12 mouse cellular contexts compared by ENCODE assay signal in genomic region chr3:135327601-135328000, GRCm38 (mm10). TPM values are rescaled to one million over a fixed set of nuclear protein-coding genes. Genes with fewer than 3 reads are reported as not detected.
DNase-seq lines count a peak whose midpoint lies in the region; ATAC-seq and TF ChIP-seq lines count a peak whose summit lies in the region.
"Had no signal": no experiment of that assay in that cellular context is flagged by ENCODE, and none has a peak within 500 bp of the region (broad histone marks: within the 10 kb centered on the region; RNA-seq: fewer than 3 reads in every experiment).

No protein-coding gene starts in this region.

- no peaks in the 10 kb centered on the region for H3K4me1 ChIP-seq in midbrain, postnatal 0 days (ENCODE audit: insufficient read depth, low read length)
- H3K4me1 ChIP-seq in midbrain, embryonic 15.5 days: no peaks in the 10 kb centered on the region
- H3K4me1 ChIP-seq in cortical plate, adult 2 months (ENCODE audit: control insufficient read depth, insufficient read depth, low read length): peaks cover 2% of the 10 kb centered on the region
- H3K4me1 ChIP-seq in heart, embryonic 12.5 days (replicated peaks): no peaks in the 10 kb centered on the region
- H3K4me1 ChIP-seq: limb, embryonic 13.5 days; midbrain, embryonic 12.5 days had no signal

- H3K27ac ChIP-seq in gastrocnemius, adult 2 months: no peak overlapping the region
- no peak overlapping the region for H3K27ac ChIP-seq in midbrain, postnatal 0 days (ENCODE audit: low read depth, low read length)
- H3K27ac ChIP-seq in midbrain, embryonic 15.5 days: no peak overlapping the region
- no peak overlapping the region for H3K27ac ChIP-seq in cortical plate, adult 2 months (ENCODE audit: insufficient read depth, low read length)
- no peak overlapping the region for H3K27ac ChIP-seq in heart, embryonic 12.5 days (ENCODE audit: poor library complexity, severe bottlenecking)
- H3K27ac ChIP-seq: embryonic facial prominence, embryonic 13.5 days; limb, embryonic 13.5 days; midbrain, embryonic 12.5 days had no signal

- TF ChIP-seq CTCF in gastrocnemius, adult 2 months (IDR thresholded peaks at IDR 0.05): peak; percentile 22; the same call in 1 of the 2 replicates
- TF ChIP-seq CTCF in midbrain, postnatal 0 days (IDR thresholded peaks at IDR 0.05): peak; percentile 44
- peak; percentile 29; the same call in 1 of the 2 replicates for TF ChIP-seq CTCF in cortical plate, adult 2 months (IDR thresholded peaks at IDR 0.05; ENCODE audit: extremely low read depth, insufficient read depth, low read length)

- no peak overlapping the region for H3K4me3 ChIP-seq in gastrocnemius, adult 2 months
- H3K4me3 ChIP-seq in midbrain, postnatal 0 days (ENCODE audit: low read depth, low read length): no peak overlapping the region
- no peak overlapping the region for H3K4me3 ChIP-seq in midbrain, embryonic 15.5 days
- no peak overlapping the region for H3K4me3 ChIP-seq in cortical plate, adult 2 months (ENCODE audit: insufficient read depth, low read length)
- no peak overlapping the region for H3K4me3 ChIP-seq in heart, embryonic 12.5 days
- H3K4me3 ChIP-seq: embryonic facial prominence, embryonic 13.5 days; limb, embryonic 13.5 days; midbrain, embryonic 12.5 days had no signal

- intact Hi-C loops in gastrocnemius, adult 2 months (cut with DNase I): loop anchor here (5.0 kb wide), 1 partner anchor 45 kb away; the partner anchor contains the start of gene Bdh2

- H3K27me3 ChIP-seq in midbrain, postnatal 0 days (ENCODE audit: insufficient read depth, low read length): no peaks in the 10 kb centered on the region
- no peaks in the 10 kb centered on the region for H3K27me3 ChIP-seq in midbrain, embryonic 15.5 days (replicated peaks)
- H3K27me3 ChIP-seq in heart, embryonic 12.5 days (replicated peaks): no peaks in the 10 kb centered on the region
- H3K27me3 ChIP-seq: limb, embryonic 13.5 days; midbrain, embryonic 12.5 days had no signal

- no peak overlapping the region for H3K9ac ChIP-seq in midbrain, postnatal 0 days (replicated peaks; ENCODE audit: low read length, poor library complexity, severe bottlenecking)
- H3K9ac ChIP-seq in midbrain, embryonic 15.5 days: no peak overlapping the region
- H3K9ac ChIP-seq in heart, embryonic 12.5 days: no peak overlapping the region
- H3K9ac ChIP-seq: embryonic facial prominence, embryonic 13.5 days; limb, embryonic 13.5 days; midbrain, embryonic 12.5 days had no signal

- DNase-seq in gastrocnemius, adult 2 months: no peak
- DNase-seq in gastrocnemius, postnatal 25 days: no peak
- no peak for DNase-seq in midbrain, postnatal 0 days (ENCODE audit: low spot score)
- no peak for DNase-seq in right cerebral cortex, postnatal 25 days
- no peak for DNase-seq in embryo, embryonic 10.5 days (ENCODE audit: low spot score)

- H3K4me2 ChIP-seq in midbrain, postnatal 0 days (ENCODE audit: low read depth, low read length, poor library complexity, severe bottlenecking): no peak overlapping the region
- no peak overlapping the region for H3K4me2 ChIP-seq in midbrain, embryonic 15.5 days
- H3K4me2 ChIP-seq in heart, embryonic 12.5 days: no peak overlapping the region
- H3K4me2 ChIP-seq: embryonic facial prominence, embryonic 13.5 days; limb, embryonic 13.5 days; midbrain, embryonic 12.5 days had no signal

- WGBS in midbrain, postnatal 0 days: 62% methylated on average over 2 of the region's 2 CpGs
- WGBS in midbrain, embryonic 15.5 days: 60% methylated on average over 2 of the region's 2 CpGs
- 57% methylated on average over 2 of the region's 2 CpGs for WGBS in heart, embryonic 12.5 days

- no peaks in the 10 kb centered on the region for H3K36me3 ChIP-seq in midbrain, postnatal 0 days (ENCODE audit: insufficient read depth, low read length)
- no peaks in the 10 kb centered on the region for H3K36me3 ChIP-seq in midbrain, embryonic 15.5 days (replicated peaks)
- no peaks in the 10 kb centered on the region for H3K36me3 ChIP-seq in heart, embryonic 12.5 days
- H3K36me3 ChIP-seq: embryonic facial prominence, embryonic 13.5 days; limb, embryonic 13.5 days; midbrain, embryonic 12.5 days had no signal

- no peak for ATAC-seq in midbrain, postnatal 0 days (ENCODE audit: low FRiP score)
- ATAC-seq in midbrain, embryonic 15.5 days (replicated peaks): no peak
- ATAC-seq in heart, embryonic 12.5 days (ENCODE audit: insufficient number of reproducible peaks, low FRiP score): no peak

- no peak for TF ChIP-seq POLR2A in cortical plate, adult 2 months (IDR thresholded peaks at IDR 0.05; ENCODE audit: extremely low read depth, insufficient read depth, low read length)

- H3K9me3 ChIP-seq in midbrain, postnatal 0 days (ENCODE audit: low read length): no peaks in the 10 kb centered on the region
- H3K9me3 ChIP-seq in midbrain, embryonic 15.5 days: no peaks in the 10 kb centered on the region
- H3K9me3 ChIP-seq in heart, embryonic 12.5 days (replicated peaks): no peaks in the 10 kb centered on the region
- H3K9me3 ChIP-seq: embryonic facial prominence, embryonic 13.5 days; limb, embryonic 13.5 days; midbrain, embryonic 12.5 days had no signal

RNA-seq across cellular contexts. Expression of gene Slc9b2, which starts 20.1 kb away (rescaled TPM):
- total RNA-seq in gastrocnemius, adult 2 months (2021): under 1 TPM in 1 of 2 experiments, not detected in 1; 0.42 TPM
- total RNA-seq in gastrocnemius, postnatal 25 days (2021): under 1 TPM; 0.18 to 0.43 TPM
- total RNA-seq in midbrain, postnatal 0 days (2014; rRNA removed): 1.8 and 2.1 TPM in 2 replicates
- 2.6 and 2.8 TPM in 2 replicates for polyA plus RNA-seq in midbrain, postnatal 0 days (2015; fragmentation: Nextera tagmentation; extraction: Ambion mirVana)
- 1.4 TPM in 2 replicates for polyA plus RNA-seq in midbrain, embryonic 15.5 days (2015; fragmentation: Nextera tagmentation; extraction: Ambion mirVana)
- 3.7 and 5.4 TPM in 2 replicates for polyA plus RNA-seq in cortical plate, adult 2 months (2012; rRNA removed)
- 0.77 and 0.86 TPM in 2 replicates for polyA plus RNA-seq in heart, embryonic 12.5 days (2016; fragmentation: Nextera tagmentation; extraction: Ambion mirVana)

RNA-seq across cellular contexts. Expression of gene Slc9b1, which starts 20.2 kb away (rescaled TPM):
- not detected for total RNA-seq in gastrocnemius, adult 2 months (2021)
- not detected for total RNA-seq in gastrocnemius, postnatal 25 days (2021)
- total RNA-seq in midbrain, postnatal 0 days (2014; rRNA removed): not detected in 2 replicates
- polyA plus RNA-seq in midbrain, postnatal 0 days (2015; fragmentation: Nextera tagmentation; extraction: Ambion mirVana): not detected in 2 replicates
- polyA plus RNA-seq in midbrain, embryonic 15.5 days (2015; fragmentation: Nextera tagmentation; extraction: Ambion mirVana): 0.56 TPM in 1 of 2 replicates, not detected in the other
- polyA plus RNA-seq in cortical plate, adult 2 months (2012; rRNA removed): 0.25 TPM in 2 replicates
- polyA plus RNA-seq in heart, embryonic 12.5 days (2016; fragmentation: Nextera tagmentation; extraction: Ambion mirVana): 0.15 TPM in 1 of 2 replicates, not detected in the other
- polyA plus RNA-seq: hindbrain, embryonic 11.5 days had no signal

RNA-seq across cellular contexts. Expression of gene Bdh2, which starts 46.6 kb away (rescaled TPM):
- total RNA-seq in gastrocnemius, adult 2 months (2021): 1 to 10 TPM; 2.4 to 2.9 TPM
- total RNA-seq in gastrocnemius, postnatal 25 days (2021): 1 to 10 TPM; 2.3 to 3.1 TPM
- 2.0 and 2.9 TPM in 2 replicates for total RNA-seq in midbrain, postnatal 0 days (2014; rRNA removed)
- polyA plus RNA-seq in midbrain, postnatal 0 days (2015; fragmentation: Nextera tagmentation; extraction: Ambion mirVana): 6.4 TPM in 2 replicates
- 4.4 and 4.8 TPM in 2 replicates for polyA plus RNA-seq in midbrain, embryonic 15.5 days (2015; fragmentation: Nextera tagmentation; extraction: Ambion mirVana)
- polyA plus RNA-seq in cortical plate, adult 2 months (2012; rRNA removed): 2.4 and 4.1 TPM in 2 replicates
- polyA plus RNA-seq in heart, embryonic 12.5 days (2016; fragmentation: Nextera tagmentation; extraction: Ambion mirVana): 2.4 and 3.0 TPM in 2 replicates
